Mouse (Mus musculus): ENCODE measurements at regions not wholly inside any gene's neighbourhood (a gene's known extent, or its start where the extent isn't known, plus 50 kb on each side); places are given as distances from the start of the nearest gene placed in this dataset.

- TF ChIP-seq POLR2A (IDR thresholded peaks at IDR 0.05; ENCODE audit: borderline replicate concordance, extremely low read depth, insufficient read depth, insufficient read length, poor library complexity, severe bottlenecking): no peak
- TF ChIP-seq CTCF (IDR thresholded peaks at IDR 0.05; ENCODE audit: borderline replicate concordance, extremely low read depth, insufficient read depth, insufficient read length): no peak
Measured at GRCm38 (mm10) chr10:45892464-45892863, 314.8 kb downstream of the Hace1 start.

All from brain, embryonic 14.5 days (tissue).